In the genomic region with DNA sequence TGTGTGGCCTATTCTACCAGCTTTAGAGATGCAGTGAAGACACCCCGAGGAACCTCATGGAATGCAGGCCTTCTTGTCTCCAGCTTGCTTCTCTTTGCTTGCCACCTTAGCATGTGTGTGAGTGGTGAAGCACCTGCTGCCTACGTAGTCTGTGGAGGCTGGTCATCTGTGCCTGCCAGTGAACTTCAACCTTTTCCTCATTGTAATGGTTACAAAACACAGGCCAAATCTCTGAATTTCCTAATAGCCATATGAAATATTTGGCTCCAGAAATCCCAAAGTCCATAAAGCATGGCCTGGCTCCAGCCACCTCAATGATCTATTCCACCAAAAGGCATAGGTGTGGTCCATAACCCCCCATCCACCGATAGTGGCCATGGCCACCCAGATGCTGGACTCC, we compare ENCODE assay signal across 22 mouse cellular contexts.
DNase-seq lines count a peak whose midpoint lies in the region; ATAC-seq and TF ChIP-seq lines count a peak whose summit lies in the region.
"Had no signal": no experiment of that assay in that cellular context is flagged by ENCODE, and none has a peak within 500 bp of the region (broad histone marks: within the 10 kb centered on the region; RNA-seq: fewer than 3 reads in every experiment).

No protein-coding gene starts in this region.

- peaks cover 2% of the 10 kb centered on the region; the same call in 1 of the 2 replicates for H3K9me3 ChIP-seq in heart, embryonic 12.5 days (replicated peaks)
- no peaks in the 10 kb centered on the region for H3K9me3 ChIP-seq in liver, postnatal 0 days (ENCODE audit: low read length)
- no peaks in the 10 kb centered on the region for H3K9me3 ChIP-seq in liver, embryonic 11.5 days (ENCODE audit: control insufficient read depth, low read length)

- intact Hi-C loops in gastrocnemius, adult 2 months (cut with DNase I): loop anchor here (5.0 kb wide), 1 partner anchor 43 kb away; no protein-coding TSS in a partner anchor

- TF ChIP-seq POLR2A in liver, adult 2 months (IDR thresholded peaks at IDR 0.05; ENCODE audit: extremely low read depth, insufficient read depth, low read length): no peak

- H3K4me3 ChIP-seq in heart, embryonic 12.5 days: no peak overlapping the region
- H3K4me3 ChIP-seq in liver, adult 2 months (ENCODE audit: insufficient read depth, low read depth, low read length): no peak overlapping the region
- no peak overlapping the region for H3K4me3 ChIP-seq in liver, postnatal 0 days (ENCODE audit: low read depth, low read length)
- no peak overlapping the region for H3K4me3 ChIP-seq in liver, embryonic 11.5 days (ENCODE audit: low read depth, low read length)
- H3K4me3 ChIP-seq in gastrocnemius, adult 2 months: no peak overlapping the region

- 87% methylated on average over 3 of the region's 3 CpGs for WGBS in heart, embryonic 12.5 days
- WGBS in liver, adult 2 months: 40% methylated on average over 3 of the region's 3 CpGs
- WGBS in liver, postnatal 0 days (ENCODE audit: insufficient replicate concordance): 67% methylated on average over 3 of the region's 3 CpGs
- 80% methylated on average over 3 of the region's 3 CpGs for WGBS in liver, embryonic 11.5 days

- peak; percentile 45 for DNase-seq in heart, adult 11 months
- peak; percentile 94 for DNase-seq in liver, adult 2 months (ENCODE audit: extremely low read depth, low read depth, low spot score)
- no peak for DNase-seq in liver
- no peak for DNase-seq in liver, postnatal 0 days
- DNase-seq in liver, embryonic 11.5 days (ENCODE audit: low spot score): no peak
- peak; percentile 27 for DNase-seq in adipocyte (ENCODE audit: low spot score)
- DNase-seq in gastrocnemius, adult 2 months: no peak
- DNase-seq: adrenal gland, adult 2 months; adrenal gland, adult 8-10 months; adrenal gland, postnatal 10 days; adrenal gland, postnatal 14 days; adrenal gland, postnatal 25 days; adrenal gland, postnatal 36 days; B cell, adult 2 months; cerebellum, adult 11 months; cerebellum, adult 11-12 months; cerebellum, adult 18-20 months had no signal

- no peak overlapping the region for H3K4me2 ChIP-seq in heart, embryonic 12.5 days
- no peak overlapping the region for H3K4me2 ChIP-seq in liver, postnatal 0 days (ENCODE audit: low read depth, low read length)
- no peak overlapping the region for H3K4me2 ChIP-seq in liver, embryonic 11.5 days

- H3K27ac ChIP-seq in heart, embryonic 12.5 days (ENCODE audit: poor library complexity, severe bottlenecking): no peak overlapping the region
- peak overlapping the region; percentile 79 for H3K27ac ChIP-seq in liver, adult 2 months (replicated peaks; ENCODE audit: insufficient read depth, low read depth, low read length)
- no peak overlapping the region for H3K27ac ChIP-seq in liver, postnatal 0 days (ENCODE audit: low read depth)
- no peak overlapping the region for H3K27ac ChIP-seq in liver, embryonic 11.5 days (ENCODE audit: low read depth, low read length)
- no peak overlapping the region for H3K27ac ChIP-seq in gastrocnemius, adult 2 months

- H3K9ac ChIP-seq in heart, embryonic 12.5 days: no peak overlapping the region
- H3K9ac ChIP-seq in liver, adult 2 months (ENCODE audit: low read depth, low read length): no peak overlapping the region
- H3K9ac ChIP-seq in liver, postnatal 0 days (replicated peaks): no peak overlapping the region
- no peak overlapping the region for H3K9ac ChIP-seq in liver, embryonic 11.5 days (ENCODE audit: low read depth, low read length)

- peaks cover 5% of the 10 kb centered on the region; the same call in 1 of the 2 replicates for H3K4me1 ChIP-seq in heart, embryonic 12.5 days (replicated peaks)
- peaks cover 15% of the 10 kb centered on the region for H3K4me1 ChIP-seq in liver, adult 2 months (ENCODE audit: control insufficient read depth, insufficient read depth, low read length)
- 0 out of 2 replicates have a peak, but pooled peaks cover 4% of the 10 kb centered on the region for H3K4me1 ChIP-seq in liver, postnatal 0 days (ENCODE audit: insufficient read depth)
- H3K4me1 ChIP-seq in liver, embryonic 11.5 days (replicated peaks; ENCODE audit: control insufficient read depth, insufficient read depth, low read length): no peaks in the 10 kb centered on the region

- no peaks in the 10 kb centered on the region for H3K36me3 ChIP-seq in heart, embryonic 12.5 days
- no peaks in the 10 kb centered on the region for H3K36me3 ChIP-seq in liver, adult 2 months (ENCODE audit: control insufficient read depth, insufficient read depth, low read length)
- H3K36me3 ChIP-seq in liver, postnatal 0 days (replicated peaks; ENCODE audit: insufficient read depth, low read length): no peaks in the 10 kb centered on the region
- H3K36me3 ChIP-seq in liver, embryonic 11.5 days (ENCODE audit: control insufficient read depth, insufficient read depth, low read length): no peaks in the 10 kb centered on the region
- H3K36me3 ChIP-seq: G1E had no signal

- H3K79me2 ChIP-seq in liver, adult 2 months (ENCODE audit: control insufficient read depth, insufficient read depth, low read length): peaks cover 3% of the 10 kb centered on the region

- H3K27me3 ChIP-seq in heart, embryonic 12.5 days (replicated peaks): no peaks in the 10 kb centered on the region
- no peaks in the 10 kb centered on the region for H3K27me3 ChIP-seq in liver, adult 2 months (ENCODE audit: control insufficient read depth, insufficient read depth, low read length)
- 0 out of 2 replicates have a peak, but pooled peaks cover 9% of the 10 kb centered on the region for H3K27me3 ChIP-seq in liver, postnatal 0 days (ENCODE audit: insufficient read depth, low read length)
- H3K27me3 ChIP-seq in liver, embryonic 11.5 days (replicated peaks; ENCODE audit: control insufficient read depth, insufficient read depth, low read length): peaks cover 11% of the 10 kb centered on the region

- no peak for ATAC-seq in heart, embryonic 12.5 days (ENCODE audit: insufficient number of reproducible peaks, low FRiP score)
- ATAC-seq in liver, postnatal 0 days: peak; percentile 12; the same call in 1 of the 2 replicates
- ATAC-seq in liver, embryonic 11.5 days (replicated peaks; ENCODE audit: low FRiP score): no peak
- ATAC-seq: activated CD4-positive, CD25-positive, alpha-beta regulatory T cell, adult 4 months; CD4-positive, CD25-positive, alpha-beta regulatory T cell, adult 4 months; Patski had no signal

- TF ChIP-seq CTCF in liver, adult 2 months (IDR thresholded peaks at IDR 0.05; ENCODE audit: low read depth, low read length): no peak
- TF ChIP-seq CTCF in liver, postnatal 0 days (IDR thresholded peaks at IDR 0.05; ENCODE audit: low read depth): no peak
- no peak for TF ChIP-seq CTCF in gastrocnemius, adult 2 months (IDR thresholded peaks at IDR 0.05)

- TF ChIP-seq EP300 in liver, postnatal 0 days (IDR thresholded peaks at IDR 0.05; ENCODE audit: low read depth): peak; percentile 45

Comparison
In these comparisons a context has a peak if more than half of its experiments do, and no peak if none do; other contexts are left out.
1. DNase-seq: peak in heart, adult 11 months (single experiment), liver, adult 2 months (single experiment) and adipocyte (single experiment); none in liver (single experiment), liver, postnatal 0 days (single experiment), liver, embryonic 11.5 days (single experiment) and gastrocnemius, adult 2 months (single experiment).